Mouse (Mus musculus): ENCODE data around the gene Gm10762. TPM values are rescaled to one million over a fixed set of nuclear protein-coding genes. Genes with fewer than 3 reads are reported as not detected.
A peak's percentile ranks its signal among the peaks of the same experiment; 100 is the strongest.

The Gm10762 gene
- polyA plus RNA-seq, 1 experiment from 2014 or later: 15.8 TPM

GRCm38 (mm10) chr2:128965505-128966105, 1.9 kb downstream of the Gm10762 start:
- no peaks in the 10 kb centered on the region for H3K36me3 ChIP-seq
- no peak for ATAC-seq (ENCODE audit: insufficient number of reproducible peaks, low FRiP score, low TSS enrichment, low read depth)
- 45% methylated on average over 5 of the region's 5 CpGs for WGBS
- no peaks in the 10 kb centered on the region for H3K9me3 ChIP-seq (replicated peaks)
- H3K27ac ChIP-seq (replicated peaks): peak overlapping the region; percentile 65; the same call in 1 of the 2 replicates
- no peak overlapping the region for H3K9ac ChIP-seq
- H3K27me3 ChIP-seq: no peaks in the 10 kb centered on the region
- peaks cover 7% of the 10 kb centered on the region for H3K4me1 ChIP-seq
- no peak overlapping the region; the same call in 1 of the 2 replicates for H3K4me3 ChIP-seq (replicated peaks)
- H3K4me2 ChIP-seq (replicated peaks): peak overlapping the region; percentile 50

DNA sequence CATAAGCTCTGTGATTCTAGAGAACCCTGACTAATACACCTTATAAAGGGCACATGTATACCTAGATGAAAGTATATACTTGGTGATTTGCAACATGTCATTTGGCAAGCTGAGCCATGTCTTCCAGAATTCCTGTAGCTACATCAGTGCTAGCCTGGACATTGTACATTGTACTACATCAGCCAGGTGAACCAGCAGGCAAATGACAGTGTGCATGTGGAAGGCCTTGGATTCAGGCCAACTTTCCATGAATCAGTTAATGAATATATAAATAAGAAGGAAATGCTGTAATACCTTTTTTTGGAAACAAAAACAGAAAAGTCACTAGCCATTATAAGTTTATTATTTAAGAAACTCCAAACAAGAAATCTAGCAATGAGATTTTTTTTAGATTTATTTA, 13.3 kb downstream of the Gm10762 start:
- Histone ChIP-seq H3K27me3 (no peaks in the 10 kb centered on the region), H3K4me3 (replicated peaks) (no peak overlapping the region), H3K9ac (no peak overlapping the region), H3K4me1 (no peaks in the 10 kb centered on the region), H3K9me3 (replicated peaks) (no peaks in the 10 kb centered on the region), H3K27ac (replicated peaks) (no peak overlapping the region), H3K36me3 (no peaks in the 10 kb centered on the region), H3K4me2 (replicated peaks) (no peak overlapping the region)
- no peak for ATAC-seq (ENCODE audit: insufficient number of reproducible peaks, low FRiP score, low TSS enrichment, low read depth)

DNA sequence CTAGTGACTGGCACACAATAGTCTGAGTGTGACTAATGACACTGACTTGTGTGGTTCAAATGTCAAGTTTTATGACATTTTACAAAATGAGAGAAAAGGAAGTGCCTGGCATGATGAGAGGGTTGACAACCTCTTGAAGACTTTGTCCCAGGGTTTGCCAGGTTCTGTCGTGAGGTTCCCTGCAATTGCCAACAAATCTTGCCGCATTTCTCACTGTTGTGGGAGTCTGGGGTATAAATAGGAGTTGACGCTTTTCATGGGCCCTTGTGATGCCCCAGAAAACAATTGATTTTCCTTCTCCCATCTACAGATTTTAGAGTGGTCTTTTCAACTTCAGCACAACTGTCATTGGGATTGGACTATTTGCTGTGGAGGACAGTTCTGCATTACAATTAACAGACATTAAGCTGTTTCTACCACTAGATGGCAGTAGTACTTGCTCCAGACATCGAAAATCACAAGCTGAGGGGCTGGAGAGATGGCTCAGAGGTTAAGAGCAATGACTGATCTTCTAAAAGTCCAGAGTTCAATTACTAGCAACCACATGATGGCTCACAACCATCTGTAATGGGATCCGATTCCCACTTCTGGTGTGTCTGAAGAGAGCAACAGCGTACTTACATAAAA, 19.4 kb downstream of the Gm10762 start:
- no peak overlapping the region for H3K4me2 ChIP-seq (replicated peaks)
- no peak for ATAC-seq (ENCODE audit: insufficient number of reproducible peaks, low FRiP score, low TSS enrichment, low read depth)
- 32% methylated on average over 6 of the region's 6 CpGs for WGBS

GRCm38 (mm10) chr2:128943538-128944528, 23.7 kb downstream of the Gm10762 start, which contains the start of gene Zc3h8:
Gene Zc3h8, minus strand, starts transcription at chr2:128944077.
- Histone ChIP-seq H3K36me3 (no peaks in the 10 kb centered on the region), H3K9ac (peak within 1 kb of the TSS; percentile 55), H3K4me1 (0 out of 2 replicates have a peak, but pooled peaks cover 7% of the 10 kb centered on the region), H3K4me3 (replicated peaks) (peak within 1 kb of the TSS; percentile 75), H3K4me2 (replicated peaks) (peak within 1 kb of the TSS; percentile 89), H3K9me3 (replicated peaks) (no peaks in the 10 kb centered on the region), H3K27ac (replicated peaks) (peak within 1 kb of the TSS; percentile 87), H3K27me3 (no peaks in the 10 kb centered on the region)
- peak; percentile 94 for ATAC-seq (ENCODE audit: insufficient number of reproducible peaks, low FRiP score, low TSS enrichment, low read depth)
- 2% methylated on average over 65 of the region's 65 CpGs for WGBS

More for the DNA sequence above, 19.4 kb downstream of the Gm10762 start:
- H3K9me3 ChIP-seq (replicated peaks): no peaks in the 10 kb centered on the region
- no peaks in the 10 kb centered on the region for H3K27me3 ChIP-seq
- H3K27ac ChIP-seq (replicated peaks): no peak overlapping the region
- H3K4me1 ChIP-seq: 0 out of 2 replicates have a peak, but pooled peaks cover 4% of the 10 kb centered on the region
- H3K9ac ChIP-seq: no peak overlapping the region
- H3K36me3 ChIP-seq: no peaks in the 10 kb centered on the region
- no peak overlapping the region for H3K4me3 ChIP-seq (replicated peaks)

DNA sequence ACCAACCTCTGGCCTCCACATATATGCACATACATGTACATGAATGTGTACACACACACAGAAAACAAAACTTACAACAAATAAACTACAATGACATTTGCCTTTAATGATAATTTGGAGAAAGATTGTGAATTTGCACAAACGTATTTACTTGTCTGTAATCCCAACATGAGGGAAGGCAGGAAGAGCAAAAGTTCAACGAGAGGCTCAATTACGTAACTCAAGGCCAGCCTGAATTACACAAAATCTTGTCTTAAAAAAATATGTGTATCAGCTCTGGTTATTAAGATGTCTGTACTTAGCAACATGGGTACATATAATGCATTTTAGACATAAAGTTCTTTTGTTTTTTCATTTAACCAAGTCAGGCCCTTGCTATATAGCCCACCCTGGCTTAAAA, 31.3 kb downstream of the Gm10762 start:
- 78% methylated on average over 3 of the region's 3 CpGs for WGBS
- H3K9ac ChIP-seq: no peak overlapping the region
- H3K27ac ChIP-seq (replicated peaks): no peak overlapping the region
- no peak overlapping the region for H3K4me3 ChIP-seq (replicated peaks)
- H3K36me3 ChIP-seq: peaks cover 12% of the 10 kb centered on the region; the same call in 1 of the 2 replicates
- no peaks in the 10 kb centered on the region for H3K9me3 ChIP-seq (replicated peaks)
- no peak for ATAC-seq (ENCODE audit: insufficient number of reproducible peaks, low FRiP score, low TSS enrichment, low read depth)
- no peaks in the 10 kb centered on the region for H3K27me3 ChIP-seq
- H3K4me2 ChIP-seq (replicated peaks): no peak overlapping the region
- H3K4me1 ChIP-seq: no peaks in the 10 kb centered on the region

GRCm38 (mm10) chr2:128930704-128931103, 36.8 kb downstream of the Gm10762 start:
- Histone ChIP-seq H3K9me3 (replicated peaks) (no peaks in the 10 kb centered on the region), H3K4me3 (replicated peaks) (no peak overlapping the region), H3K27me3 (no peaks in the 10 kb centered on the region), H3K4me1 (no peaks in the 10 kb centered on the region), H3K27ac (replicated peaks) (no peak overlapping the region), H3K36me3 (peaks cover 17% of the 10 kb centered on the region), H3K9ac (no peak overlapping the region), H3K4me2 (replicated peaks) (no peak overlapping the region)
- no peak for ATAC-seq (ENCODE audit: insufficient number of reproducible peaks, low FRiP score, low TSS enrichment, low read depth)

DNA sequence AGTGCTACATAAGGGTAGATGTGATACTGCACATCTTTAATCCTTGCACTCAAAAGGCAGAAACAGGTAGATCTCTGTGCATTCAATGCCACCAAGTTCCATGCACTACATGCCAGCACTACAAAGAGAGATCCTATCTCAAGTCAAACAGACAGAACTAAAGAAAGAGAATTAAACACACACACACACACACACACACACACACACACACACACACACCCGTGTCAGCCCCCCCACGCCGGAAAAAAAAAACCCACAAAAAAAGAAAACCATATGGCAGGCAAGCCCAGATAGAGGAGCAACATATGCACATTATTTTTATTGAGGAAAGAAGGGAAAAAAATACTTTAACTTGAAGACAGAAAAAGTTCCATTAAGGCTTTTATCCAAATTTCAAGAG, 39.1 kb downstream of the Gm10762 start:
- Histone ChIP-seq H3K9ac (no peak overlapping the region), H3K36me3 (peaks cover 19% of the 10 kb centered on the region)
- ATAC-seq (ENCODE audit: insufficient number of reproducible peaks, low FRiP score, low TSS enrichment, low read depth): no peak

GRCm38 (mm10) chr2:128924799-128925198, 42.7 kb downstream of the Gm10762 start:
- Histone ChIP-seq H3K9ac (no peak overlapping the region), H3K27me3 (no peaks in the 10 kb centered on the region), H3K4me1 (no peaks in the 10 kb centered on the region), H3K36me3 (peaks cover 8% of the 10 kb centered on the region), H3K9me3 (replicated peaks) (no peaks in the 10 kb centered on the region), H3K4me2 (replicated peaks) (no peak overlapping the region), H3K27ac (replicated peaks) (no peak overlapping the region), H3K4me3 (replicated peaks) (no peak overlapping the region)
- no peak for ATAC-seq (ENCODE audit: insufficient number of reproducible peaks, low FRiP score, low TSS enrichment, low read depth)
- WGBS: 70% methylated on average over 4 of the region's 4 CpGs

More for the DNA sequence above, 39.1 kb downstream of the Gm10762 start:
- no peaks in the 10 kb centered on the region for H3K9me3 ChIP-seq (replicated peaks)
- H3K27ac ChIP-seq (replicated peaks): no peak overlapping the region
- H3K4me2 ChIP-seq (replicated peaks): no peak overlapping the region
- H3K4me3 ChIP-seq (replicated peaks): no peak overlapping the region
- WGBS: 62% methylated on average over 3 of the region's 3 CpGs
- H3K27me3 ChIP-seq: no peaks in the 10 kb centered on the region
- no peaks in the 10 kb centered on the region for H3K4me1 ChIP-seq

Small RNA genes lying within 50 kb of the gene (microRNA-seq; reads per million reads assigned to microRNA genes)
- not detected for gene Gm22859 (ENCODE audit: borderline number of aligned reads)

Other genes with a start within 250 kb of the Gm10762 start
- gene Tmem87b, start 149.6 kb downstream of the Gm10762 start, polyA plus RNA-seq (2015; fragmentation: Nextera tagmentation; extraction: Ambion mirVana): 29.9 and 34.1 TPM in 2 replicates
- 4.6 and 5.9 TPM in 2 replicates for gene Fbln7, start 104.7 kb downstream of the Gm10762 start, polyA plus RNA-seq (2015; fragmentation: Nextera tagmentation; extraction: Ambion mirVana)
- 6.4 and 6.8 TPM in 2 replicates for gene Zc3h8, start 23.6 kb downstream of the Gm10762 start, polyA plus RNA-seq (2015; fragmentation: Nextera tagmentation; extraction: Ambion mirVana)
- gene Zc3h6, start 323 bp downstream of the Gm10762 start, polyA plus RNA-seq (2015; fragmentation: Nextera tagmentation; extraction: Ambion mirVana): 2.4 and 2.5 TPM in 2 replicates
- gene Vinac1, start 80.4 kb upstream of the Gm10762 start, polyA plus RNA-seq (2015; fragmentation: Nextera tagmentation; extraction: Ambion mirVana): 0.12 TPM in 1 of 2 replicates, not detected in the other
- 14.8 and 15.9 TPM in 2 replicates for gene Ttl, start 98.2 kb upstream of the Gm10762 start, polyA plus RNA-seq (2015; fragmentation: Nextera tagmentation; extraction: Ambion mirVana)
- 21.9 and 25.1 TPM in 2 replicates for gene Polr1b, start 133.3 kb upstream of the Gm10762 start, polyA plus RNA-seq (2015; fragmentation: Nextera tagmentation; extraction: Ambion mirVana)
- gene Chchd5, start 162.0 kb upstream of the Gm10762 start, polyA plus RNA-seq (2015; fragmentation: Nextera tagmentation; extraction: Ambion mirVana): 25.2 and 26.8 TPM in 2 replicates
- gene Slc20a1, start 231.0 kb upstream of the Gm10762 start, polyA plus RNA-seq (2015; fragmentation: Nextera tagmentation; extraction: Ambion mirVana): 23.0 and 24.0 TPM in 2 replicates